Mouse (Mus musculus): ENCODE results near the gene Nacad. TPM values are rescaled to one million over a fixed set of nuclear protein-coding genes. Genes with fewer than 3 reads are reported as not detected.

Nacad gene
- polyA plus RNA-seq, 1 experiment: 1.7 TPM

DNA sequence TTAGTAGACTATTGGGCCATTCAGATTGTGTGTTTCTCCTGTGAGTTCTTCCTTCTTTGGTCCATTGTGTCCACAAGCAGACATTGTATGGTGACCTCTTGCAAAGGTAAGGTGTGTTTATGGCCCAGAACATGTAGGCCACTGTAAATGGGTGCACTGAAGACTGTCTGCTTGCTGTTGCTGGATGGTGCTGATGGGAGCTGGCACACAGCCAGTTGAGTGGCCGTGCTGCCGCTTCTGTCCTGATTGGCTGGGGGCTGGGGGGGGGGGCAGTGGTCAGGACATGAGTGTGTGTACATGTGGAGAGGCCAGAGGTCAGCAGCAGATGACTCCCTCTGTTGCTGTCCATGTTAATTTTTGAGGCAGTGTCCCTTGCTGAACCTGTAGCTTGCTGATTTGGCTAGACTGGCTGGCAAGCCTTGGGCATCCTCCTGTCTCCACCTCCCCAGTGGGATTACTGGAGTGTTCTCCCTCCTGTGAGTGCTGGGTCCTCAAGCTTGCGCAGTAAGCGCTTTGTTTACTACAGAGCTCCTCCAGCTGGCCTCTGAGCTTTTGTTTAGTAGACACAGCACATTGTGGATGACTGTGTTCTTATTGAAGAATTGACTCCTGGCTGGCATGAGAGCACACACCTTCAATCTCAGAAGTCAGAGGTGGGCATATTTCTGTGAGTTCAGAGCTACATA is 25.6 kb downstream of the Nacad start:
- no peak overlapping the region for H3K27ac ChIP-seq (ENCODE audit: insufficient read depth, low read depth, low read length)
- WGBS: 75% methylated on average over 4 of the region's 4 CpGs
- H3K4me3 ChIP-seq (ENCODE audit: low read depth, low read length): no peak overlapping the region
- no peaks in the 10 kb centered on the region for H3K4me1 ChIP-seq (ENCODE audit: control insufficient read depth, insufficient read depth, insufficient read length, low read length)
- H3K27me3 ChIP-seq (ENCODE audit: control insufficient read depth, insufficient read depth, low read length): no peaks in the 10 kb centered on the region
- TF ChIP-seq POLR2A (IDR thresholded peaks at IDR 0.05; ENCODE audit: low read depth, low read length): no peak
- no peak for TF ChIP-seq CTCF (IDR thresholded peaks at IDR 0.05; ENCODE audit: extremely low read depth, insufficient read length, insufficient replicate concordance, low read depth, low read length)
- peaks cover 8% of the 10 kb centered on the region for H3K36me3 ChIP-seq (ENCODE audit: control insufficient read depth, insufficient read depth, low read length)

DNA sequence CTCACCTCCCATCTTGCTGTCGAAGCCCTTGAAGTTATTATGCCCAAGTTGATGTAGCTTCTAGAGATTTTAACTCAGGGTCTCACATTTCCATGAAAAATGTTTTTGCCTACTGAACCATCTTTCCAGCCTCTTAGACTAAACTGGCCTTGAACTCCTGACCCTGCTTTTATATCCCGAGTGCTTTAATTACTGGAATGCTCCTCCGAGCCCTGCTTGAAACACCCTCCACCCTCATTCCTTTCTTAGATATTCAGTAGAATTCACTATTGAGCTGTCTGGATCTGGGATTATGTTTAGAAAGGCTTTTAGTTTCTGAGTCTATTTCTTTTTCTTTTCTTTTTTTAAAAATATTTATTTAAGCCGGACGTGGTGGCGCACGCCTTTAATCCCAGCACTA is 26.5 kb downstream of the Nacad start:
- peaks cover 2% of the 10 kb centered on the region; the same call in 1 of the 2 replicates for H3K36me3 ChIP-seq (ENCODE audit: control insufficient read depth, insufficient read depth, low read length)
- WGBS: 89% methylated on average over 7 of the region's 7 CpGs
- no peaks in the 10 kb centered on the region for H3K4me1 ChIP-seq (ENCODE audit: control insufficient read depth, insufficient read depth, insufficient read length, low read length)

DNA sequence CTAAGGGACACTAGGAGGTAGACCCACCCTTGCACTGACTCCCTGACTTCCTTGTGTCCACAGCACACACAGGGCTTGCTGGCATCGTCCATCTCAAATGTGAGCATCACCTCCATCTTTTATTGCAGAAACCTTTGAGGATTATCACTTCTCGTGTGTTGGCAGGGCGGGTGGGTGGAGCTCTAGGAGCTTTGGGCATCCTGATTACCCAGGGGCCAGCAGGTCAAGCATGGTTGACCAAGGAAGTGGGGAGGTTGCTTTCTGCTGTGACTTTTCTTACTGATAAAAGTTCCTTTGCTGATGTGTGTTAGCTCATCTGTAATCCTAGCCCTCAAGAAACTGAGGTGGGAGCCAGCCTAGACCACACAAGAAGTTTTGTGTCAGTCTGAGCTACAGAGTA is 29.7 kb downstream of the Nacad start:
- 87% methylated on average over 3 of the region's 3 CpGs for WGBS
- no peaks in the 10 kb centered on the region for H3K27me3 ChIP-seq (ENCODE audit: control insufficient read depth, insufficient read depth, low read length)
- no peak overlapping the region for H3K27ac ChIP-seq (ENCODE audit: insufficient read depth, low read depth, low read length)
- no peak overlapping the region for H3K4me3 ChIP-seq (ENCODE audit: low read depth, low read length)
- no peaks in the 10 kb centered on the region for H3K4me1 ChIP-seq (ENCODE audit: control insufficient read depth, insufficient read depth, insufficient read length, low read length)
- peaks cover 4% of the 10 kb centered on the region; the same call in 1 of the 2 replicates for H3K36me3 ChIP-seq (ENCODE audit: control insufficient read depth, insufficient read depth, low read length)
- no peak for TF ChIP-seq CTCF (IDR thresholded peaks at IDR 0.05; ENCODE audit: extremely low read depth, insufficient read length, insufficient replicate concordance, low read depth, low read length)
- no peak for TF ChIP-seq POLR2A (IDR thresholded peaks at IDR 0.05; ENCODE audit: low read depth, low read length)

More for the DNA sequence above, 26.5 kb downstream of the Nacad start:
- no peaks in the 10 kb centered on the region for H3K27me3 ChIP-seq (ENCODE audit: control insufficient read depth, insufficient read depth, low read length)
- no peak for TF ChIP-seq CTCF (IDR thresholded peaks at IDR 0.05; ENCODE audit: extremely low read depth, insufficient read length, insufficient replicate concordance, low read depth, low read length)
- no peak for TF ChIP-seq POLR2A (IDR thresholded peaks at IDR 0.05; ENCODE audit: low read depth, low read length)
- H3K27ac ChIP-seq (ENCODE audit: insufficient read depth, low read depth, low read length): no peak overlapping the region
- no peak overlapping the region for H3K4me3 ChIP-seq (ENCODE audit: low read depth, low read length)

DNA sequence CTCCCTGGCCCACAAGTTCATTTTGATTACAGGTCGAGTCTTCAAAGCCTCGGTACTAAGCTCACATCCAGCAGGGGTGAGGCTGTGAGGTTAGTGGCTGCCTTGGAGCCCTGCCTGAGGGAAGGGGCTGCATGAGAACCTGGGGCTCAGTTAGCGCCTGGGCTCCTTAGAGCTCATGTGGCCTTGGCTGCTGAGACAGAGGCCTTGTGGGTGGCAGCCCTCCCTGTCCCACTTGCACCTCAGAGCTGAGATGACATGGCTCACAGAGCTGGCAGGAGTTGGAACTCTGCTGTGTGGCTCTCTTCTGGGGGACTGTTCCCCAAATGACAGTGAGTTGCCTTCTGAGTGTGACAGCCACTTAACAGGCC is 36.5 kb downstream of the Nacad start:
- H3K36me3 ChIP-seq (ENCODE audit: control insufficient read depth, insufficient read depth, low read length): peaks cover 9% of the 10 kb centered on the region
- TF ChIP-seq POLR2A (IDR thresholded peaks at IDR 0.05; ENCODE audit: low read depth, low read length): no peak
- H3K4me1 ChIP-seq (ENCODE audit: control insufficient read depth, insufficient read depth, insufficient read length, low read length): 0 out of 2 replicates have a peak, but pooled peaks cover 3% of the 10 kb centered on the region
- H3K4me3 ChIP-seq (ENCODE audit: low read depth, low read length): no peak overlapping the region
- no peak overlapping the region for H3K27ac ChIP-seq (ENCODE audit: insufficient read depth, low read depth, low read length)
- 56% methylated on average over 3 of the region's 3 CpGs for WGBS
- H3K27me3 ChIP-seq (ENCODE audit: control insufficient read depth, insufficient read depth, low read length): no peaks in the 10 kb centered on the region

DNA sequence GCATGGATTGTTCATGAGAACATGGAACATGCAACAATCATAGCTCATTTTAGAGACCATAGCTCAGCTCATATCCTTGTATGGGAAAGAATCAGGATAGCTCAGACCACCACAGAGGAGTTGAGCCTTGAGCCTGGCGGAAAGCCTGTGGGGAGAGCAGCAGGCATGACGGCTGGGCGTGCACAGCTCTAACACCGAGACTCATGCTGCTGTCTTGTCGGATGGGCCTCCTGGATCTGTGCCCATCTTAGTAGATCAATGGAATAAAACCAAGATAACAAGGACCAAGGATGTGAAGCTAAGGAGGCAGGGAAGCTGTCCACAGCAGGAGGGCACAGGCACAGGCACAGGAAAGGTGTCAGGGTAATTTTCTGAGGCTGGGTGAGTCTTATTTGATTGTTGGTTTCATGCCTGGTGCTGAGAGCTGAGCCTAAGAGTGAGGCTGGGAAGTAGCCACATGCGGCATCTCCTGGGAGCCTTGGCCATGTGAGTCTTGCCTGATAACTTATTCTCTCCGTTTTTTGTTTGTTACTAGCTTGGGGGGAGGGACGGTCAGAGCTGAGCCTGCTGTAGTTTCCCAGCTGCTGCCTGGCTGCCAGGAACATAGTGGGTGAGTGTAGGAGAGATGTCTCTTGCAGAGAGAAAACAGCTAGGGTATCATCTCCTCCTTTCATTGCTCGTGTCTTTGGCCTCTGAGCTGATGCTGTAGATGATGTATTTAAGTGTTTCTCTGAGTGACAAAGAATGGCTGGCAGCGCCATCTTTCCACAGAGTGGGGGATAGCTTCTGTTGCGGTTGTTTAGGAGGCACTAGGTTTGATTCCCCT is 37.1 kb downstream of the Nacad start:
- WGBS: 70% methylated on average over 11 of the region's 11 CpGs
- Histone ChIP-seq H3K27me3 (ENCODE audit: control insufficient read depth, insufficient read depth, low read length) (no peaks in the 10 kb centered on the region), H3K4me3 (ENCODE audit: low read depth, low read length) (no peak overlapping the region), H3K4me1 (ENCODE audit: control insufficient read depth, insufficient read depth, insufficient read length, low read length) (0 out of 2 replicates have a peak, but pooled peaks cover 3% of the 10 kb centered on the region), H3K27ac (ENCODE audit: insufficient read depth, low read depth, low read length) (no peak overlapping the region), H3K36me3 (ENCODE audit: control insufficient read depth, insufficient read depth, low read length) (peaks cover 11% of the 10 kb centered on the region)
- TF ChIP-seq POLR2A (IDR thresholded peaks at IDR 0.05; ENCODE audit: low read depth, low read length) (no peak), CTCF (IDR thresholded peaks at IDR 0.05; ENCODE audit: extremely low read depth, insufficient read length, insufficient replicate concordance, low read depth, low read length) (no peak)

DNA sequence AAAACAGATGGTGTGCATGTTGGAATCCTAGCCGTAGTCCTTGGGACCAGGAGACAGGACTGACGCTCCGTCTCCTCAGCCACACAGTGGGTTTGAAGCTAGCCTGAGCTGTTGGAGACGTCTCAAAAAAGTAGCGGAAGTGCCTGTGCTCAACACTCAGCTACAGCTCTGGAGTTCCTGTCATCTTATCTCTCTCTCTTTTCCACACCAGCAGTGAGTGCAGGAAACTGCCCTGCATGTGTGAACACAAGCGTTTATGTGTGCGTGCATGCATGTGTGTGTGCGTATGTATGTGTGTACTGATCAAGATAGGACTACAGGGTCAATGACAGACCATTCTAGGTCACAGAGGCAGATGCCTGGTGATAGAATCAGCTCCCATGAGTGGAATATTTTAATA is 37.9 kb downstream of the Nacad start:
- TF ChIP-seq POLR2A (IDR thresholded peaks at IDR 0.05; ENCODE audit: low read depth, low read length) (no peak), CTCF (IDR thresholded peaks at IDR 0.05; ENCODE audit: extremely low read depth, insufficient read length, insufficient replicate concordance, low read depth, low read length) (no peak)
- WGBS: 82% methylated on average over 8 of the region's 8 CpGs
- H3K4me1 ChIP-seq (ENCODE audit: control insufficient read depth, insufficient read depth, insufficient read length, low read length): 0 out of 2 replicates have a peak, but pooled peaks cover 3% of the 10 kb centered on the region
- no peak overlapping the region for H3K4me3 ChIP-seq (ENCODE audit: low read depth, low read length)
- H3K27me3 ChIP-seq (ENCODE audit: control insufficient read depth, insufficient read depth, low read length): no peaks in the 10 kb centered on the region
- peaks cover 14% of the 10 kb centered on the region for H3K36me3 ChIP-seq (ENCODE audit: control insufficient read depth, insufficient read depth, low read length)
- H3K27ac ChIP-seq (ENCODE audit: insufficient read depth, low read depth, low read length): no peak overlapping the region

DNA sequence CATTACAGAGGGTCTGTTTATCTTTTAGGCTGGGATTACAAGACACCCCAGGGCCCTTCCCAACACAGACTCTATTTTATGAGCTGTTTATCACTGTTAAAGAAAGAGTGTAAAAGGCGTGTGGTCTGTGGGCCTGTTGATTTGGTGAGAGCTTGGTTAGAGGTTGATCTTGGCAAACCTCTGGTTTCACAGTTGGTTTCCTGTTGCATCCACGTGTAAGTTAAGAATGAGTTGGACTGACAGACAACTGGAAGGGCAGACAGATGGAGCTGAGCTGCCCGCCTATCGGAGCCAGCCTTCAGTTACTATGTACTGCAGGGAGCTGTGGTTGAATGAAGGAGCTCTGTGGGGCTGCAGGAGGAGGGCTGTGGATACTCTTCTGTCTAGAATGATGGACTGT is 39.4 kb downstream of the Nacad start:
- H3K4me3 ChIP-seq (ENCODE audit: low read depth, low read length): no peak overlapping the region
- H3K27me3 ChIP-seq (ENCODE audit: control insufficient read depth, insufficient read depth, low read length): no peaks in the 10 kb centered on the region
- peaks cover 11% of the 10 kb centered on the region for H3K36me3 ChIP-seq (ENCODE audit: control insufficient read depth, insufficient read depth, low read length)
- H3K27ac ChIP-seq (ENCODE audit: insufficient read depth, low read depth, low read length): no peak overlapping the region
- no peak for TF ChIP-seq POLR2A (IDR thresholded peaks at IDR 0.05; ENCODE audit: low read depth, low read length)
- TF ChIP-seq CTCF (IDR thresholded peaks at IDR 0.05; ENCODE audit: extremely low read depth, insufficient read length, insufficient replicate concordance, low read depth, low read length): no peak
- WGBS: 71% methylated on average over 4 of the region's 4 CpGs
- H3K4me1 ChIP-seq (ENCODE audit: control insufficient read depth, insufficient read depth, insufficient read length, low read length): 0 out of 2 replicates have a peak, but pooled peaks cover 3% of the 10 kb centered on the region
